Mouse (Mus musculus) ES-E14 (cell line): ENCODE measurements around the gene Zranb3. TPM values are rescaled to one million over a fixed set of nuclear protein-coding genes. Genes with fewer than 3 reads are reported as not detected.

Experiments
- DNase-seq: peaks from one replicate; pipeline ENCODE4 v3.0.0-alpha.2; 2013; ENCODE audit warnings: low read depth, low spot score
- H3K27ac ChIP-seq: 2 replicates; pipeline ENCODE4 v1.5.1; 2012; ENCODE audit warnings: low read depth, mild to moderate bottlenecking, low read length, moderate library complexity, mixed read lengths; ENCODE audit not compliant: poor library complexity, insufficient read depth, severe bottlenecking
- H3K36me3 ChIP-seq: 2 replicates; pipeline ENCODE4 v1.6.1; 2012; ENCODE audit warnings: mild to moderate bottlenecking, low read length, moderate library complexity, mixed read lengths; ENCODE audit not compliant: control insufficient read depth, poor library complexity, insufficient read depth, severe bottlenecking
- H3K4me1 ChIP-seq, 2 experiments: fragments of 150-350 bp in 1 of 2; sonication (generic) in 1 of 2; 2 replicates each; pipeline ENCODE4 v1.6.1; 2012; ENCODE audit warnings: low read length in 2 of 2, mild to moderate bottlenecking in 1 of 2, mixed read lengths in 1 of 2; ENCODE audit not compliant: control insufficient read depth in 2 of 2, insufficient read depth in 2 of 2, poor library complexity in 1 of 2
- H3K4me3 ChIP-seq, 2 experiments: fragments of 150-350 bp in 1 of 2; sonication (generic) in 1 of 2; 2 replicates each; pipeline ENCODE4 v1.5.1; 2012; ENCODE audit warnings: low read length in 2 of 2, low read depth in 1 of 2, mild to moderate bottlenecking in 1 of 2, mixed read lengths in 1 of 2; ENCODE audit not compliant: insufficient read depth in 1 of 2, poor library complexity in 1 of 2, severe bottlenecking in 1 of 2
- H3K9ac ChIP-seq: 2 replicates; pipeline ENCODE4 v1.6.1; 2012; ENCODE audit warnings: low read depth, mild to moderate bottlenecking, low read length, mixed read lengths; ENCODE audit not compliant: poor library complexity, insufficient read depth, severe bottlenecking
- H3K9me3 ChIP-seq: fragments of 150-350 bp; sonication (generic); 2 replicates; pipeline ENCODE4 v1.6.1; 2012; ENCODE audit warnings: low read depth, mild to moderate bottlenecking, low read length; ENCODE audit not compliant: control insufficient read depth, insufficient read depth
- CHD2 ChIP-seq: IDR thresholded peaks from 2 replicates; pipeline ENCODE4 v1.6.1; 2014; ENCODE audit warnings: mild to moderate bottlenecking, low read depth, low read length, inconsistent platforms
- HCFC1 ChIP-seq: IDR thresholded peaks from 2 replicates; pipeline ENCODE4 v1.6.1; 2012; ENCODE audit warnings: low read length, inconsistent platforms, borderline replicate concordance; ENCODE audit not compliant: insufficient read depth
- MAFK ChIP-seq: IDR thresholded peaks from 2 replicates; pipeline ENCODE4 v1.6.1; 2014; ENCODE audit warnings: mild to moderate bottlenecking, low read depth, low read length, inconsistent platforms; ENCODE audit not compliant: insufficient read depth
- ZC3H11A ChIP-seq: IDR thresholded peaks from 2 replicates; pipeline ENCODE4 v1.6.1; 2012; ENCODE audit warnings: low read depth, mild to moderate bottlenecking, inconsistent platforms, low read length, borderline replicate concordance
- ZNF384 ChIP-seq: IDR thresholded peaks from 2 replicates; pipeline ENCODE4 v1.6.1; 2012; ENCODE audit warnings: low read depth, low read length, inconsistent platforms
- in situ Hi-C, 2 experiments: fragments of 600-800 bp; cut with MboI; formaldehyde crosslinking; loops; one replicate each; pipeline ENCODE4 v1.15.1; 2025; ENCODE audit warnings: low sequenced_read_pairs in 2 of 2, inconsistent platforms in 1 of 2; ENCODE audit not compliant: unreplicated experiment in 2 of 2
- total RNA-seq: library from RNA; depleted of rRNA; stranded (reverse); fragments of 300-350 nt; gene quantifications from 2 replicates; pipeline ENCODE4 v1.2.3, GENCODE M21; 2012

Gene Zranb3
- total RNA-seq, 1 experiment, result 19.2 TPM

DNA sequence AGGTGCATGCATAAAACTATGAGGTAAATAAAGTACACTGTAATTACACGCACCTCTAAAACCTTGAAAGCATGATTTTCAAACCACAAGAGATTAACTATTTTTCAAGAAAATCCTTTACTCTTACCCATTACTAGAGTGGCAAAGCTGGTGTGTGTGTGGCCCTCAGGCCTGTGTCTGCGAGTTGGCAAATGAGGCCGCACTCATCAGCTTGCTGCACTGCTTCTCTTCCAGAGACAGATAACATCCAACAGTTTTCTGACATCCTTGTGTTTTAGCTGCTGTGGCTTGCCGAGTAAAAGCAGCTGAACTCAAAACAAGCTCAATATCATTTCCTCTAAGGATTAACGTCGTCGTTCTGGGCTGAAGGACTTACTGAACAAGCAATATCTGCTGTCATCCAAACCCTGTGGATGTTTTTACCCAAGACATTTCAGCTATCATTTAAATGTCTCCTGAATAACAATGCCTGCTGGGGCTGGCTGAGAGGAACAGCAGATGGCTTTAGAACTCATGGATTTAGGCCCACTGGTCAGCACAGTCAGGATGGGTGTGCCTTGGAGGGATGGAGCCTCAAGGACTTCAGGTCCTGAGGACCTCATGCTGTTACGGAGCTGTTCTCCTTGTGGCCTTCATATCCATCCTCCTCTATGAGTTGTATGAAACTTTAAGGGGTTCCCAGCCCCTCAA, 42.0 kb downstream of the Zranb3 start:
- Histone ChIP-seq H3K4me3 (no peak overlapping the region), H3K36me3 (no peaks in the 10 kb centered on the region), H3K27ac (no peak overlapping the region), H3K4me1 (peaks cover 2% of the 10 kb centered on the region in 2 experiments; a peak in 1 of 4 replicates), H3K9ac (no peak overlapping the region), H3K9me3 (peaks cover 1% of the 10 kb centered on the region; the same call in 1 of the 2 replicates)
- DNase-seq, result no peak
- TF ChIP-seq CHD2, result no peak
- TF ChIP-seq MAFK, result no peak
- TF ChIP-seq HCFC1, result no peak
- no peak for TF ChIP-seq ZNF384
- no peak for TF ChIP-seq ZC3H11A
- in situ Hi-C loops, result no loop called here

DNA sequence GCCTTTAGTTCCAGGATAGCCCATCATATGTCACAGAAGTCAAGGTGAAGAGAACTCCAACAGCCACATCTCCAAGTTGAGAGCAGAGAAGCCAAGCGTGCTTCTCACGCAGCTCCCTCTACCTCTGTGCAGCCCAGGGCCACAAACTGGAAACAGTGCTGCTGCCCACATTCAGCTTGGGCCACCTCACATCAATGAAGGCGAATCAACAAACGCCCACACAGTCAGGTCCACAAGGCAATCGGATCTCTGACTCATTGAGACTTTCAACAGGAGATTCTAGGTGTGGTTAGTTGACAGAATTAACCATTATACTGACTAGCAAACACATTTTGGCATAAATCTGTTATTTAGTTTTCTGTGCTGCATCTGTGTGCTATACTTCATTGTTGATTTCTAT, 44.2 kb downstream of the Zranb3 start:
- no peak for DNase-seq
- Histone ChIP-seq H3K9ac (no peak overlapping the region), H3K4me1 (peaks cover 2% of the 10 kb centered on the region in 2 experiments; a peak in 1 of 4 replicates), H3K4me3 (no peak overlapping the region), H3K27ac (no peak overlapping the region), H3K9me3 (no peaks in the 10 kb centered on the region), H3K36me3 (no peaks in the 10 kb centered on the region)
- TF ChIP-seq MAFK, result no peak
- TF ChIP-seq CHD2, result no peak
- TF ChIP-seq ZNF384, result no peak
- TF ChIP-seq HCFC1, result no peak
- no peak for TF ChIP-seq ZC3H11A
- in situ Hi-C loops, result no loop called here

DNA sequence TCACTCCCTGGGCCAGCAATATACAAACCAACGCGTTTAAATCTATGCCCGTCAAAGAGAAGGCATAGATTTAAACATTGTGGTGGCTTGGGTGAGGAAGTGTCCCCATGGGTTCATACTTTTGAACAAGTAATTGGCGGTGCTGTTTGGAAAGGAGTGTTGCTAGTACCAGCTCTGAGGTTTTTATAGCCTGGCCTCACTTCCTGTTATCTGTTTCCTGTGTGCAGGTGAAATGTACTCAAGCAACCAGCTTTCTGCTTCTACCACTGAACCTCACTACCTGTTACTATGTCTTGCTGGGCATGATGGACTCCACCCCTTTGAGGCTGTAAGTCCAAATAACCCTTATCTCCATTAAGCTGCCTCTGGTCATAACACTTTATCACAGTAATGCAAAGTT, 45.6 kb downstream of the Zranb3 start:
- in situ Hi-C loops, result no loop called here
- Histone ChIP-seq H3K36me3 (no peaks in the 10 kb centered on the region), H3K4me1 (peaks cover 2% of the 10 kb centered on the region in 2 experiments; a peak in 1 of 4 replicates), H3K4me3 (no peak overlapping the region), H3K9ac (no peak overlapping the region), H3K27ac (no peak overlapping the region), H3K9me3 (no peaks in the 10 kb centered on the region)
- TF ChIP-seq ZC3H11A (no peak), HCFC1 (no peak), ZNF384 (no peak), MAFK (no peak), CHD2 (no peak)
- DNase-seq, result no peak

DNA sequence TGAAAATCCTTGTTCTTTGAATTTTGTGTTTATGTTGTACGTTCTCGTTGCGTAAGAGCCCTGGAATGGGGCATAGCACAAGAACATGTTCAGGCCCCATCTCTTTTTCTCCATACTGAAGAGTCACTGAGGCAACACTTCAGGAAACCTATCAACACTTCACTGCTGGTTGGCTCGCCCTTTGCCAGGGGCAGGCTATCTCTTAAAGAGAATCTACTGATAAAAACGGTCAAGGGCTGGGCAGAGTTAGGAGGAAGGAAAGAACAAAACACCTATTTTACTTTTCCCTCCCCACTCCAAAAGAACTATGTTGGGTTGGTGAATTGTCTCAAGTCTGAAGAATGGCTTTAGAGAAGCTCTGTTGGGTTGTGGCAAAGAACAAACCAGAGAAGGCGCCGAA, 55.9 kb downstream of the Zranb3 start:
- DNase-seq, result no peak
- Histone ChIP-seq H3K4me1 (no peaks in the 10 kb centered on the region), H3K36me3 (no peaks in the 10 kb centered on the region), H3K9me3 (no peaks in the 10 kb centered on the region), H3K27ac (no peak overlapping the region), H3K9ac (no peak overlapping the region), H3K4me3 (no peak overlapping the region)
- TF ChIP-seq MAFK (no peak), ZNF384 (no peak)
- in situ Hi-C loops, result no loop called here

DNA sequence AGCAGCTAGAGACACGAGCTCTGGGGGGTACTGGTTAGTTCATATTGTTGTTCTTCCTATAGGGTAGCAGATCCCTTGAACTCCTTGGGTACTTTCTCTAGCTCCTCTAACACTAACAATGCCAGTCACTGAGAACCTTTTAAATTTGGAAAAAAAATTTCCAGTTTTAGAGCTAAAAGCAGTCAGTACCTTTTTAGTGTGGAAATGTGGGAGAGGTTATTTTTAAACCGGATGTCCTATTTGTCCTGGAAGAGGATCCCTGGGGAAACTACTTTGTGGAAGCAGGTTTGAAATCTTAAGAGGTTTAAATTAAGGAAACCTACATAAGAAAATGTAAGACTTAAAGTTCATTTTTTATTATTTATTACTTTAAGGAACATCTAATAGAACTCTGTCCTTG, 56.4 kb downstream of the Zranb3 start:
- no peak overlapping the region for H3K27ac ChIP-seq
- no peak for DNase-seq
- no peaks in the 10 kb centered on the region for H3K36me3 ChIP-seq
- no peak overlapping the region for H3K4me3 ChIP-seq
- in situ Hi-C loops, result no loop called here
- no peaks in the 10 kb centered on the region for H3K9me3 ChIP-seq
- H3K9ac ChIP-seq, result no peak overlapping the region
- H3K4me1 ChIP-seq, result no peaks in the 10 kb centered on the region
- no peak for TF ChIP-seq ZC3H11A
- no peak for TF ChIP-seq ZNF384
- TF ChIP-seq HCFC1, result no peak
- no peak for TF ChIP-seq MAFK
- no peak for TF ChIP-seq CHD2
